Mouse (Mus musculus) ES-E14 (cell line): ENCODE measurements at regions not wholly inside any gene's neighbourhood (a gene's known extent, or its start where the extent isn't known, plus 50 kb on each side); places are given as distances from the start of the nearest gene placed in this dataset.

Experiments used
- CHD2 ChIP-seq: IDR thresholded peaks from 2 replicates; pipeline ENCODE4 v1.6.1; 2014; ENCODE audit warnings: mild to moderate bottlenecking, low read depth, low read length, inconsistent platforms
- HCFC1 ChIP-seq: IDR thresholded peaks from 2 replicates; pipeline ENCODE4 v1.6.1; 2012; ENCODE audit warnings: low read length, inconsistent platforms, borderline replicate concordance; ENCODE audit not compliant: insufficient read depth
- MAFK ChIP-seq: IDR thresholded peaks from 2 replicates; pipeline ENCODE4 v1.6.1; 2014; ENCODE audit warnings: mild to moderate bottlenecking, low read depth, low read length, inconsistent platforms; ENCODE audit not compliant: insufficient read depth
- ZC3H11A ChIP-seq: IDR thresholded peaks from 2 replicates; pipeline ENCODE4 v1.6.1; 2012; ENCODE audit warnings: low read depth, mild to moderate bottlenecking, inconsistent platforms, low read length, borderline replicate concordance
- ZNF384 ChIP-seq: IDR thresholded peaks from 2 replicates; pipeline ENCODE4 v1.6.1; 2012; ENCODE audit warnings: low read depth, low read length, inconsistent platforms

DNA sequence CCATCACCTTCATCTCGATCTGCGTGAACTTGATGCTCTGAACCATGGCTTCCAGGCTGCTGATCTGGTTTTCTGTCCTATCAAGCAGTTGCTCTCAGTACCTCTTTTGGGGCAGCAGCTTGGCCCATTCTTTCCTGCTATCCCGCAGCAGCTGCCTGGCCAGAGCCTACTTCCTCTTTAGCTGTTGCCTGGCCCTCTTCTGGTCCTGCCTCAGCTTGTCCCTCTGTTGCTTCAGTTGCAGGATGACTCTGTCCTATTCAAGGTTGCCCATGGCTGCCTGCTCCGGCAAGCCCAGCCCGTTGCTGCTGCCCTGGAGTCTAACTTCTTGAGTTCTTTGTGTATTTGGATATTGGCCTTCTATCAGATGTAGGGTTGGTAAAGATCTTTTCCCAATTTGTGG lies 188.0 kb downstream of the Gpd2 start:
- TF ChIP-seq CHD2 (no peak), ZNF384 (no peak), ZC3H11A (no peak), HCFC1 (no peak), MAFK (no peak)
